Mouse (Mus musculus): ENCODE measurements around the gene Trpm5.

Gene Trpm5

GRCm38 (mm10) chr7:143105258-143105897 lies 10.9 kb upstream of the Trpm5 start:
- DNase-seq: no peak

GRCm38 (mm10) chr7:143100759-143101158 lies 6.3 kb upstream of the Trpm5 start:
- peak; percentile 20 for DNase-seq

GRCm38 (mm10) chr7:143095554-143095907 lies 1.1 kb upstream of the Trpm5 start:
- DNase-seq: no peak

GRCm38 (mm10) chr7:143093847-143094246 lies 595 bp downstream of the Trpm5 start:
- no peak for DNase-seq

- DNase-seq: no peak
Observed at GRCm38 (mm10) chr7:143087070-143087579, 7.3 kb downstream of the Trpm5 start.

GRCm38 (mm10) chr7:143086366-143086765 lies 8.1 kb downstream of the Trpm5 start:
- DNase-seq: no peak

GRCm38 (mm10) chr7:143083708-143084107 lies 10.7 kb downstream of the Trpm5 start:
- DNase-seq: no peak

GRCm38 (mm10) chr7:143082024-143082423 lies 12.4 kb downstream of the Trpm5 start:
- DNase-seq: no peak

- DNase-seq: no peak
Observed at GRCm38 (mm10) chr7:143077351-143077750, 17.1 kb downstream of the Trpm5 start.

- DNase-seq: no peak
Observed at GRCm38 (mm10) chr7:143075394-143075793, 19.0 kb downstream of the Trpm5 start.

GRCm38 (mm10) chr7:143073086-143073485 lies 21.4 kb downstream of the Trpm5 start:
- no peak for DNase-seq

- DNase-seq: no peak
Observed at GRCm38 (mm10) chr7:143072605-143073004, 21.8 kb downstream of the Trpm5 start.

- no peak for DNase-seq
Observed at GRCm38 (mm10) chr7:143070506-143071070, 23.9 kb downstream of the Trpm5 start.

GRCm38 (mm10) chr7:143069751-143070400 lies 24.6 kb downstream of the Trpm5 start:
- DNase-seq: no peak

GRCm38 (mm10) chr7:143068882-143069591 lies 25.4 kb downstream of the Trpm5 start, which contains the start of gene Tssc4:
Gene Tssc4, plus strand, starts transcription at chr7:143069249.
- peak; percentile 100 for DNase-seq

- DNase-seq: peak; percentile 70
Observed at GRCm38 (mm10) chr7:143068316-143068881, 26.0 kb downstream of the Trpm5 start.

- no peak for DNase-seq
Observed at GRCm38 (mm10) chr7:143067897-143068296, 26.5 kb downstream of the Trpm5 start.

- DNase-seq: no peak
Observed at GRCm38 (mm10) chr7:143067469-143067868, 27.0 kb downstream of the Trpm5 start.

- DNase-seq: no peak
Observed at GRCm38 (mm10) chr7:143065692-143066091, 28.8 kb downstream of the Trpm5 start.

GRCm38 (mm10) chr7:143064226-143064625 lies 30.2 kb downstream of the Trpm5 start:
- no peak for DNase-seq

- DNase-seq: no peak
Observed at GRCm38 (mm10) chr7:143062704-143063103, 31.7 kb downstream of the Trpm5 start.

- no peak for DNase-seq
Observed at GRCm38 (mm10) chr7:143059202-143059870, 35.1 kb downstream of the Trpm5 start.

Data from layer of hippocampus, adult 9-11 months (tissue).